Mouse (Mus musculus): ENCODE measurements around the gene Psmc3.

Psmc3 gene

GRCm38 (mm10) chr2:91113334-91113733 lies 59.5 kb downstream of the Psmc3 start:
- no peak for DNase-seq (ENCODE audit: low spot score)

GRCm38 (mm10) chr2:91113852-91114251 lies 60.0 kb downstream of the Psmc3 start:
- DNase-seq (ENCODE audit: low spot score), result no peak

- DNase-seq (ENCODE audit: low spot score), result peak; percentile 89
Measured at GRCm38 (mm10) chr2:91114781-91115577, 61.2 kb downstream of the Psmc3 start.

GRCm38 (mm10) chr2:91115578-91115970 lies 61.8 kb downstream of the Psmc3 start:
- no peak for DNase-seq (ENCODE audit: low spot score)
